Mouse (Mus musculus): ENCODE data around the gene Crybg3.

Crybg3 gene

GRCm38 (mm10) chr16:59600311-59601251, at the start of gene Crybg3:
Gene Crybg3, minus strand, starts transcription at chr16:59600979.
- DNase-seq (ENCODE audit: low read depth, low spot score), result no peak

GRCm38 (mm10) chr16:59643766-59644165, 43.0 kb upstream of the Crybg3 start:
- DNase-seq (ENCODE audit: low read depth, low spot score), result no peak

GRCm38 (mm10) chr16:59639985-59640384, 39.2 kb upstream of the Crybg3 start:
- no peak for DNase-seq (ENCODE audit: low read depth, low spot score)

- DNase-seq (ENCODE audit: low read depth, low spot score), result peak; percentile 95
Observed at GRCm38 (mm10) chr16:59639102-59639691, 38.4 kb upstream of the Crybg3 start, which contains the start of gene Arl6. Gene Arl6, minus strand, starts transcription at chr16:59639391.

- DNase-seq (ENCODE audit: low read depth, low spot score), result no peak
Observed at GRCm38 (mm10) chr16:59634598-59634997, 33.8 kb upstream of the Crybg3 start.

- DNase-seq (ENCODE audit: low read depth, low spot score), result no peak
Observed at GRCm38 (mm10) chr16:59621554-59621953, 20.8 kb upstream of the Crybg3 start.

GRCm38 (mm10) chr16:59617167-59617566, 16.4 kb upstream of the Crybg3 start:
- DNase-seq (ENCODE audit: low read depth, low spot score), result no peak

- DNase-seq (ENCODE audit: low read depth, low spot score), result no peak
Observed at GRCm38 (mm10) chr16:59615675-59616074, 14.9 kb upstream of the Crybg3 start.

- no peak for DNase-seq (ENCODE audit: low read depth, low spot score)
Observed at GRCm38 (mm10) chr16:59610750-59611149, 10.0 kb upstream of the Crybg3 start.

GRCm38 (mm10) chr16:59604078-59604781, 3.5 kb upstream of the Crybg3 start:
- DNase-seq (ENCODE audit: low read depth, low spot score), result no peak

GRCm38 (mm10) chr16:59599411-59600265, 1.1 kb downstream of the Crybg3 start:
- DNase-seq (ENCODE audit: low read depth, low spot score), result no peak

GRCm38 (mm10) chr16:59598997-59599396, 1.8 kb downstream of the Crybg3 start:
- no peak for DNase-seq (ENCODE audit: low read depth, low spot score)

GRCm38 (mm10) chr16:59597256-59597655, 3.5 kb downstream of the Crybg3 start:
- DNase-seq (ENCODE audit: low read depth, low spot score), result no peak

GRCm38 (mm10) chr16:59594714-59595113, 6.1 kb downstream of the Crybg3 start:
- DNase-seq (ENCODE audit: low read depth, low spot score), result no peak

GRCm38 (mm10) chr16:59590790-59591189, 10.0 kb downstream of the Crybg3 start:
- no peak for DNase-seq (ENCODE audit: low read depth, low spot score)

- DNase-seq (ENCODE audit: low read depth, low spot score), result no peak
Observed at GRCm38 (mm10) chr16:59588351-59589025, 12.3 kb downstream of the Crybg3 start.

GRCm38 (mm10) chr16:59587816-59588215, 13.0 kb downstream of the Crybg3 start:
- DNase-seq (ENCODE audit: low read depth, low spot score), result no peak

GRCm38 (mm10) chr16:59586911-59587310, 13.9 kb downstream of the Crybg3 start:
- DNase-seq (ENCODE audit: low read depth, low spot score), result no peak

GRCm38 (mm10) chr16:59586276-59586675, 14.5 kb downstream of the Crybg3 start:
- no peak for DNase-seq (ENCODE audit: low read depth, low spot score)

GRCm38 (mm10) chr16:59585706-59586244, 15.0 kb downstream of the Crybg3 start:
- DNase-seq (ENCODE audit: low read depth, low spot score), result no peak
